Mouse (Mus musculus): ENCODE results near the gene Myt1.

Gene Myt1

GRCm38 (mm10) chr2:181763006-181763830, at the start of gene Myt1:
Myt1 (plus strand) TSS chr2:181763332.
- DNase-seq (ENCODE audit: low spot score in 2 of 2) = no peak

- no peak for DNase-seq (ENCODE audit: low spot score in 2 of 2)
Measured at GRCm38 (mm10) chr2:181713749-181714148, 49.4 kb upstream of the Myt1 start.

GRCm38 (mm10) chr2:181714903-181715326, 48.2 kb upstream of the Myt1 start, which contains the start of gene Oprl1:
Oprl1 (plus strand) TSS chr2:181715016.
- DNase-seq (ENCODE audit: low spot score in 2 of 2) = no peak

GRCm38 (mm10) chr2:181715382-181715781, 47.8 kb upstream of the Myt1 start:
- no peak for DNase-seq (ENCODE audit: low spot score in 2 of 2)

- no peak for DNase-seq (ENCODE audit: low spot score in 2 of 2)
Measured at GRCm38 (mm10) chr2:181716991-181717390, 46.1 kb upstream of the Myt1 start.

GRCm38 (mm10) chr2:181720061-181720460, 43.1 kb upstream of the Myt1 start:
- DNase-seq (ENCODE audit: low spot score in 2 of 2) = no peak

GRCm38 (mm10) chr2:181721200-181721599, 41.9 kb upstream of the Myt1 start:
- no peak for DNase-seq (ENCODE audit: low spot score in 2 of 2)

GRCm38 (mm10) chr2:181722213-181722612, 40.9 kb upstream of the Myt1 start:
- DNase-seq (ENCODE audit: low spot score in 2 of 2) = no peak

- no peak for DNase-seq (ENCODE audit: low spot score in 2 of 2)
Measured at GRCm38 (mm10) chr2:181727659-181728262, 35.4 kb upstream of the Myt1 start.

GRCm38 (mm10) chr2:181730051-181730450, 33.1 kb upstream of the Myt1 start:
- DNase-seq (ENCODE audit: low spot score in 2 of 2) = no peak

- no peak for DNase-seq (ENCODE audit: low spot score in 2 of 2)
Measured at GRCm38 (mm10) chr2:181752626-181753025, 10.5 kb upstream of the Myt1 start.

GRCm38 (mm10) chr2:181758147-181758725, 4.9 kb upstream of the Myt1 start:
- no peak for DNase-seq (ENCODE audit: low spot score in 2 of 2)

- DNase-seq (ENCODE audit: low spot score in 2 of 2) = no peak
Measured at GRCm38 (mm10) chr2:181759041-181759440, 4.1 kb upstream of the Myt1 start.

- no peak for DNase-seq (ENCODE audit: low spot score in 2 of 2)
Measured at GRCm38 (mm10) chr2:181763886-181764527, 875 bp downstream of the Myt1 start.

GRCm38 (mm10) chr2:181764600-181764999, 1.5 kb downstream of the Myt1 start:
- DNase-seq (ENCODE audit: low spot score in 2 of 2) = no peak

GRCm38 (mm10) chr2:181765251-181765650, 2.1 kb downstream of the Myt1 start:
- DNase-seq (ENCODE audit: low spot score in 2 of 2) = no peak

GRCm38 (mm10) chr2:181766672-181767557, 3.8 kb downstream of the Myt1 start:
- no peak for DNase-seq (ENCODE audit: low spot score in 2 of 2)

- DNase-seq (ENCODE audit: low spot score in 2 of 2) = no peak
Measured at GRCm38 (mm10) chr2:181768451-181768850, 5.3 kb downstream of the Myt1 start.

GRCm38 (mm10) chr2:181769397-181769796, 6.3 kb downstream of the Myt1 start:
- no peak for DNase-seq (ENCODE audit: low spot score in 2 of 2)

GRCm38 (mm10) chr2:181773203-181773602, 10.1 kb downstream of the Myt1 start:
- DNase-seq (ENCODE audit: low spot score in 2 of 2) = no peak

GRCm38 (mm10) chr2:181775786-181776185, 12.7 kb downstream of the Myt1 start:
- no peak for DNase-seq (ENCODE audit: low spot score in 2 of 2)

All from heart, adult 9 months (tissue).